Mouse (Mus musculus) retina, embryonic 14.5 days (tissue): ENCODE results near the gene Ddx59.

Experiments
- DNase-seq: peaks from one replicate; pipeline ENCODE4 v3.0.0-alpha.2; 2015; ENCODE audit warnings: low spot score

Ddx59 gene

DNA sequence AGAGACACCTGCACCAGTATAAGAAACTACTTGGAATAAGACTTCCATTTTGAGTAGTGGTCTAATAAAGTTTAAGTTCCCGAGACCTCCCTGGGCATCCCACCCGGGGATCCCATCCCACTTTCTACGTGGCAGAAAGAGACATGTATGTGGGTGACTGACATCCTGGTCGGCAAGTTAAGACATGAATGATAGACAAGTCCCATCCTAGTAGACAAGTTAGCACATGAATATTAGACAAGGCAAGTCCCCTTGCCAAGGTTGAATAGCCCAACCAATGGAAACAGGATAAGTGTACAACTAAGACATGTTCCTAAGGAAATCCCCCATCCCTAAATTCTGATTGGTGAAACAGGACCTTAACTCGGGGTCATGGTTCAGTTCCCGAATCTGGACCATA, 34.5 kb downstream of the Ddx59 start:
- no peak for DNase-seq

DNA sequence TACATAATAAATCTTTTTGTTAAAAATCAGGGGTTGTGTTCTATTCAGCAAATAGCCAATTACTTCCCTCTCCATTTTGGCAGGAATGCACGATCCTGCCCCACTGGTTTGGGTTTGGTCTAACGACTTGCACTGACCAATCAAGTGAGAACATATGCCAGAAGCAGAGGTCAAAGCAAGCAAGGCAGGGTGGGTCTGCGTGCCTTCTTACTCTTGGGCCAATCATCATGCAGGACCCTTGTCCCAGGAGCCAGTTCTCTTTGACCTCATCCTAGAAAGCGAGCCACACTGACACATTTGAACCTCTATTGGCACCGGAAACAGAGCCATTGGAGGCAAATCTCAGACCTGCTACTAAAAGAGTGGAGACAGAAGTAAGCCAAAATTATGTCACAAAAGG, 35.1 kb downstream of the Ddx59 start:
- DNase-seq, result no peak

DNA sequence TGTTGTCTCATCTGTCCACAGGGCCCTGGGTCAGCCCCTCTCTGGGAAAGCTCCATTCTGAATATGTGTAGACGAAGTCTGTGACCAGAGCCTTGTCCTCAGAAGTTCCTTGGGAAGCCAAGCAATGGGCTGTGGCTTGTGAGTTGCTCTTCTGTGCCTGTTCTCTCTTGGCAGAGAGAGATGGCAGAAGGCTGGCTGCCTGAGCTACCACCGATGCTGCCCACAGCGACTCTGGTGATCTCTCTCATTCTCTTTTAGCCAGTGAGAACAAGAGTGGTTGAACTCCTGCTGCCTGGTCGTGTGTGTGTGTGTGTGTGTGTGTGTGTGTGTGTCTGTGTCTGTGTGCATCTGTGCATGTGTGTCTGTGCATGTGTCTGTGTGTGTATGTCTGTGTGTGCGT, 37.4 kb downstream of the Ddx59 start:
- DNase-seq, result no peak

DNA sequence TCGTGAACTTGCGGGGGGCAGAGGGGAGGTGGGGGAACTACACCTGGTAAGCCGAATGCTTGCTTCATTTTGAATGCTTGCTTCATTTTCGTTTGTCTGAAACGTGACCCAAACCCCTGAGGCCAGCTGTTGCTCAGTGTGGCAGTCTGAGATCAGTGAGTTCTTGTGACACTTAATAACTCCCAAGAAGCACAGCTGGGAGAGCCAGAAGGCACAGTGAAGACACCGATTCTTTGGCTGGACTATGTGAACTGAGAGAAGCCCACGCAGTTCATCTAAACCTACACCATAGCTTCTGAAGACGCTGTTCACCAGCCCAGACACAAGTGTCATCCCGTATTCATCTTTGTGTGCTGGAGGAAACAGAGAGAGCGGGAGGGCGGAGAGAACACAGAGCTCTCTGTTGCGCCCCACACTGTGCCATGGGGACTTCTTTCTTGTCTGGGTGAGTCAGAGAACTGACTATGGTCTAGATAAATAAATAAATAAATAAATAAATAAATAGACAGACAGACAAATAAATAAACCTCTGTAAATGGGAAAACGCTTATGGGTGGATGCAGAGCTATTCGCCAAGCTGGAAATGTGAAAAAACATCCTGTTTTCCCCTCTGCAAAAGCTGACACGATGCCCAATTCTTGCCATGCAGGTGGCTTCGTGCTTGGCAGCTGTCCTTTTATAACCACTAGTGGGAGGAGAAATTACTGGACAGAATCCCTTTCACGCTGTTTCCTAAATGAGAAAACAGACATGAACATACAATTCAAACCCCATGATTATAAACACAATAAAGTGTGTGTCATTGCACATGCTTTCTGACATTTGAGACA, 40.9 kb downstream of the Ddx59 start:
- DNase-seq, result no peak

DNA sequence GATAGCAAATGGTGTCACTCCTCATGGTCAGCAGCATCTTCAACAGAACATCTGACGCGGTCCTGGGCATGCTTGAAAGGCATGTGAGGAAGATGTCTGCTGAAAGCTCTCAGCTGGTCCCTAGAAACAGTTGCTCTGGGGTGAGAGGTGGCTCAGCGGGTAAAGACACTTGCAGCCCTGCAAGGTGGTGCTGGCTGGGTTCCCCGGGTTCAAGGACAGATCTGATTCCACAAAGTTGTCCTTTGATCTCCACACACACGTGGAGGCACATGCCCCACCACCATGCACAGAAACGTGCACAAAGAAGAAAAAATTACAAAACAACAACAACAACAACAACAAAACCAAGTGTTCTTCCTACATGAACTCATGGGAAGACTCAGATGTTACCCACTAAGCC, 41.7 kb downstream of the Ddx59 start:
- DNase-seq, result no peak

DNA sequence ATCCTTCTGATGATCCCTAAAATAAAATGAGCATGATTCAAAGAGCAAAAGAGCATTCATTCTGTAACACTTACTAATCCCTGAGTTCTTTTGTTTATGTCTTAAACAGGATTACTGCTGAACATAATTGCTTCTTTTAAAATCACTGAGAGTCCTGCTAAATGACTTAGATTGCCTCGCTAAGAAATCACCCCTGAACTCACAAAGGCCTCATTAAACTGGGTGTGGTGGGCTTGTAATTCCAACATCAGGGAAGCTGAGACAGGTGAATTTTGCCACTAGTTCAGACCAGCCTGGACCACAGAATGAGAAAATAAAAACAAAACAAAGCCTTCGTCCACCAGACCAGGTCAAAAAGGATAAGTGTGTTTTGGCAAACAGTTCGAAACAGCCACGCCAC, 42.3 kb downstream of the Ddx59 start:
- no peak for DNase-seq

DNA sequence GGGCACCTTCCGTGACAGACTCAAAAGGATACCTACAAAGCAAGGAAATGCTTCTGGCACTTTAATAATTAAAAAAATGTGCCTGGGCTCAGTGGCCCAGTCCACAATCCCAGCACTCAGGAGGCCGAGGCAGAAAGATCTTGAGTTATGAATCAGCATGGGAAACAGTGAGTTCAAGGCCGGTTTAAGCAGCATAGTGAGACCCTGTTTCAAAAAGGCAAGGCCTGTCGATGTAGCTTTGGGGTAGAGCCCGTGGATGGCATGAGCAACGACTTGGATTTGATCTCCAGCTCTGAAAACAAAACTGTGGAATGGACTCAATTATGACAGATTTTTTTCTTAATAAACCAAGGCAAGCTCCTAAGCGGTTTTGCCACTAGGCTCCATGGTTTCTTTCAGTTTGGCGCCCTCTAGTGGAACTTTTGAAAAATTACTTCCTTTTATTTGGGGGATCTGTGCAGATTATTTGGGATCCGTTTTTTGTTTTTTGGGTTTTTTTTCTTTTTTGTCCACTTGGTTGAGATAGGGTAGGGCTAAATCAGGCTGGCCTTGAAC, 43.7 kb downstream of the Ddx59 start:
- DNase-seq, result peak; percentile 88

DNA sequence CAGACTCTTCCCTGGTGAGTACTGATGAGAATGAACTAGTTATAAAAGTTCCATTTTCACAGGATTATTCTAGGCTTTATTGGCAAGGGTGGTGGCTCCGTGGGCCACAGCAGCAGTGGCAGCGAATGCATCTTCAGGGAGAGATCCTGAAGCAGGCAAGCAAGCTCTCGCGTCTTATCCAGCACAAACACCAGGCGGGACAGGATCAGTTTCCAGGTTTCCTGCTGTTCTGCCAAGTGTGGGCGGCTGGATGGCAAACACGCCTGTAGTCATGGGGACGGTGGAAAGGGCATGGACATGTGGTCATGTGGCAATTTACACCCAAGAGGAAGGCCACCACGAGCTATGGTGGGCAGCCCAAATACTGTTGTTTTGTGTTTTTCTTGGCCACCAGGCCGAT, 47.4 kb downstream of the Ddx59 start:
- DNase-seq, result no peak

DNA sequence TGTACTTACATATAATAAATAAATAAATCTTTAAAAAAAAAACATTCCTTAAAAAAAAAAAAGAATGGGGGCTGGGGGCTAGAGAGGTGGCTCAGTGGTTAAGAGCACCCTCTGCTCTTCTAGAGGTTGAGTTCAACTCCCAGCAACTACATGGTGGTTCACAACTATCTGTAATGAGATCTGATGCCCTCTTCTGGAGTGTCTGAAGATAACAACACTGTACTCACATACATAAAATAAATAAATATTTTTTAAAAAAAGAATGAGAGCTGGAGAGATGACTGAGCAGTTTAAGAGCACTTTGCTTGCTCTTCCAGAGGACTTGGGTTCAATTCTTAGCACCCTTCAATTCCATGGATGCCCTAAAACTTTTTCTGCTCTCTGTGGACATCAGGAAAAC, 50.1 kb downstream of the Ddx59 start:
- no peak for DNase-seq

DNA sequence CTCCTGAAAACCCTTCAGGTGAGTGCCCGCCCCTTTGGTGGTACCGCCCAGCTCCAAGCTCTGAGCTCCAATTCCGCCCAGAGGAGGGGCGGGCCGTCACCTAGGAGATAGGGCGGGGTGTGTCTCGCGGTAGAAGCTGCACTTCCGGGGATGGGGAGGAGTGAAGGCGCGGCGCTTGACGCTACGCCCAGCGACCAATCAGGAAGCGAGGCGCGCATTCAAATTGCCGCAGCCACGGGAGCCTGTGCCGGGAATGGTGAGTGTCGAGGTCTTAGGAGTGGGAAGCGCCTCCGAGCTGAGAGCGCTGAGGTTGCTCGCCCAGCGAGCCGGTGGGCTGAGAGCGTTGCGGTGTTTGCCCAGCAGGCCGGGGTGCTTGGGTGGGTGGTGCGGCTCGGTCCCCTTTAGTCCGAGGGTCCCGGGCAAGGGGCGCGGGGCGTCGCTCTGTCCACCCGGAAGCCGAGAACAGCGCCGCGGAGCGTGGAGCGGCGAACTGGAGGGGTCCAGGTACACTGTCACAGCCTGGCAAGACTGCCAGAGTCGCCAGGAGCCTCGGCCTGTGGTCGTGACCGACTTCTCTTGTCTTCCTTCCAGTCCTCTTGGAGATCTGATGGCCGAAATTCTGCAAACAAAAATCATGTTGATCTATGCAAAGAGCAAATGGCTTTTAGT, 51.2 kb downstream of the Ddx59 start, which contains the start of gene Kif14:
TSS of gene Kif14 (plus strand) at position 201 of the 669 bp plus-strand sequence.
- DNase-seq, result peak; percentile 97

DNA sequence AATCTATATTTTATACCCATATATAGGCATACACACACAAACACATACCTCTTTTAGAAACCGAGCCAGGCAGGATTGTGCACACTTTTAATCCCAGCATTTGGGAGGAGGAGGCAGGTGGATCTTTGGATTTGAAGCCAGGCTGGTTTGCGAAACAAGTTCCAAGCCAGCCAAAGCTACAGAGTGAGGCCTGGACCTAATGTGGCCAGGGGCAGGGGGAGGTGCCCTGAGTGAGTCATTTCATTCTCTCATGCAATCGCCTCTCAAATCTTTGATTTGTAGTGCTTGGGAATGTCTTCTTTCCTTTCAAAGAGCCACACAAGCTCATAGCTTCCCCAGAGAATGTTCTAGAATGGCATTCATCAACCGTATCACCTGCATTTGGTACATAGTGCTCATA, 54.3 kb downstream of the Ddx59 start:
- no peak for DNase-seq

DNA sequence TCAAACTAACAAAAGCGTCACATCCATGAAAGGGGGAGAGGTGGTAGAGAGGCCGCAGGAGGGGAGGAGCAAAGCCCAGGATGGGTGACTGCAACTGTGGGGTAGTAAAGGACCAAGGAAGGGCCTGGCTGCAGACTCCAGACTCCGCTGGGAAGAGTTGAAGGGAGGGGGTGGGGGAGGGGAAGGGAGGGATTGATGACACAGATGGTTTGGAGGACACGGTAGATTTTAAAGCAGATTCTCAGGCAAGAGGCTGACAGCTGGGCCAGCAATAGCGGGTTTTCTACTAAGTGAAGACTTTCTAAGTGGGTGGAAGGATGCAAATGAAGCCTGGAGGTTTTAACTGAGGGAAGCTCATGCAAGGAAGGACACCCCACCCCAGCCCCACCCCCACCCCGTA, 55.4 kb downstream of the Ddx59 start:
- DNase-seq, result peak; percentile 33
